Mouse (Mus musculus): ENCODE measurements around the gene Pnpla2. TPM values are rescaled to one million over a fixed set of nuclear protein-coding genes. Genes with fewer than 3 reads are reported as not detected.

The Pnpla2 gene
- total RNA-seq, 2 experiments from 2014 or later = 306 to 361 TPM

DNA sequence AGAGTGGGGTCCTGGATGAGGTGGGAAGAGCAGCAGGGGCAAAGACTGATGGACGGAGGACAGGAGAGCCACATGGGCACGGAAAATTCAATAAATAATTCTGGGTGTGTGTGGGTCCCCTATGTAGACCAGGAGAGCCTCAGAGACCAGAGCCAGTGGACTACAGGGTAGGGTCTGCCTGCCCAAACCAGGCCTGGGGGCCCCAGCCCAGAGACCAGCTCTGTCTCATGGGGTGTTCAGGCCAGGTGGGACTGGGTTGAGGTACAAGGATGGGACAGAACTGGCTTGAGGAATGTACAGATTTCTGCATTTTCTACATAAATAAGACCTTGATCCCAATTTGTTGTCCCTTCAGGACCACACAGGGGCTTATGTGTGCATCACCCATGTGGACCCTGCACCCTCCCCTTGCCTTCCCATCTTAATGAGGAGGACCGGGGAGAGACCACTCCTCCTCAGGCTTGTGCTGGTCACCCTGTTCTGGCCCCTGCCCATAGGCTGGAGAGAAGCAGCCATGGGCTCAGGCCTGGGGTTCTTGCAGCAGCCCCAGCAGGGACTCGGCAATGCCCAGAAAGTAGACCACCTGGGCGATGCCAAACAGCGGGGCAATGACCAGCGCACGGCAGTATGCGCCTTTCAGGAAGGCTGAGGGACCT, 24.3 kb upstream of the Pnpla2 start:
- intact Hi-C loops (cut with DNase I) = no loop called here

GRCm38 (mm10) chr7:141431434-141432185, 23.4 kb upstream of the Pnpla2 start:
- DNase-seq = no peak
- intact Hi-C loops (cut with DNase I) = no loop called here

More for the DNA sequence above, 24.3 kb upstream of the Pnpla2 start:
- no peak for DNase-seq

DNA sequence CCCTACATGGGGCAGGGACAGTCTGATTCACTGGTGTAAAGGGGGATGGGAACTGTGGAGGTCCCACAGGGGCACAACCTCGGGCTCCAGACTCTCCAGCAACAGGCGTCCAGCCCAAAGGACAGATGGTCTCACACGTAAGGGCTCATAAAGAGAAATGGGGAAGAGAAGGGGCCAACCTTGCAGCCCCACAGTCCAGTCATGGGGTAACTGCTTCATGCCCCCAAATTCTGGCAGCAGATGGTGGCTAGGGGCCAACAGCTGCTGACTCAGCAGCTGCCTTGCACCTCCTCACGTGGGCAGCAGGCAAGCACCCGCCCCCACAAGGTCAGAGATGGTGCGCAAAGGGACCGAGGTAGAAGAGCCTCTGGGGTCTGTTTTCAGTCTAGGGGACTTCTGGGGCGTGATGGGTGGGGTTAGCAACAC, 22.8 kb upstream of the Pnpla2 start:
- intact Hi-C loops (cut with DNase I) = no loop called here
- no peak for DNase-seq

DNA sequence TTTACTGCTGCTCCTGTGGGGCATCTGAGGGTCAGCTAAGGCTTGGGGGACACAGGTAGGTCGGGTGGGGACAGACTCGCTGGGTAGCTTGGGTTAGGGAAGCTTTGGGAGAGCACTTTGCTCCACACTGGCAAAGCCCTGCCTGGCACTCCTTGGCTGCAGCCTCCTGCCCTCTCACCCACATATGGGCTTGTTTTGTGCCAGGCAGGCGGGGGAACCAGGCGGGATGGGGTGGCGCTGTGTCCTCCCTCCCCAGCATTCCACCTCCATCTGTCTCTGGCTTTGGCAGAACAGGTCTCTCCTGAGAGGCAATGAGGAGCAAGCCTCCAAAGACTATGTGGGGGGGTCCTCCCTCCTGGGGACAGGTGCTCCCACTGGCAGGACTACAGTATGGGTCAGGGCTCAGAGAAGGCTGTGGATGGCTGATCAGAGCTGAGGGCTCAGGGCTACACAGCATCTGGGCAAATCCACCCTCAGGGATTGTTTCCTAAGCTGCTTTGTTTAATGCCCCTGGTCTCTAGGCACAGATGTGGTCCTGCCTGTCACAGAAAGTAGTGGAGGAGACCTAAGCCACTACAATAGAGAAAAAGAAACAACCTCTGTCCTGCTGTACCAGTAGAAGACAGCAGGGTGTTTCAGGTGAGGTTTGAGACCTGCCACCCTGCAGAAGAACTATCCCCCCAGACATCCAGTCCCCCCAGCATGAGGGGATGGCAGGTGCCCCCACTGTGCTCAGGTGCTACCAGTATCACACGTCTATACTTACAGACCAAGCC, 22.1 kb upstream of the Pnpla2 start:
- intact Hi-C loops (cut with DNase I) = no loop called here
- DNase-seq = no peak

- intact Hi-C loops (cut with DNase I) = no loop called here
- DNase-seq = no peak
These were observed 21.2 kb upstream of the Pnpla2 start for GRCm38 (mm10) chr7:141433517-141434400.

DNA sequence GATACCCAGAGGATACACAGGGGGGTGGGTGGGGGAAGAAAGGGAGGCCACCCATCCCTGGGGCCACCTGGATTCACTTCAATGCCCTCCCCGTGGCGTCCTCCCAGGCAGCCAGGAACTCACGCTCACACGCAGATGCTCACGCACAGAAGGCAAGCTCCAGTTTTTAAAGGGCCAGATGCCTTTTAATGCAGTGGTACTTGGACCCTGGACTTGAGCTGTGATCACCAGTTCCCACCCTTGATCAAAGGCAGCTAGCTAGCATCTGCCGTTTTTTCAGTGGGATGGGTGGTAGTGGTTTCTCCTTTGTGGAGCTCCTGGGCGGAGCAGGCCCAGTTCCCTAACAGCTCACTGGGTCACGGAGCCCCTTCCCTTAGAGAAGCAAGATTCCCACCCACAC, 20.5 kb upstream of the Pnpla2 start:
- no peak for DNase-seq
- intact Hi-C loops (cut with DNase I) = no loop called here

DNA sequence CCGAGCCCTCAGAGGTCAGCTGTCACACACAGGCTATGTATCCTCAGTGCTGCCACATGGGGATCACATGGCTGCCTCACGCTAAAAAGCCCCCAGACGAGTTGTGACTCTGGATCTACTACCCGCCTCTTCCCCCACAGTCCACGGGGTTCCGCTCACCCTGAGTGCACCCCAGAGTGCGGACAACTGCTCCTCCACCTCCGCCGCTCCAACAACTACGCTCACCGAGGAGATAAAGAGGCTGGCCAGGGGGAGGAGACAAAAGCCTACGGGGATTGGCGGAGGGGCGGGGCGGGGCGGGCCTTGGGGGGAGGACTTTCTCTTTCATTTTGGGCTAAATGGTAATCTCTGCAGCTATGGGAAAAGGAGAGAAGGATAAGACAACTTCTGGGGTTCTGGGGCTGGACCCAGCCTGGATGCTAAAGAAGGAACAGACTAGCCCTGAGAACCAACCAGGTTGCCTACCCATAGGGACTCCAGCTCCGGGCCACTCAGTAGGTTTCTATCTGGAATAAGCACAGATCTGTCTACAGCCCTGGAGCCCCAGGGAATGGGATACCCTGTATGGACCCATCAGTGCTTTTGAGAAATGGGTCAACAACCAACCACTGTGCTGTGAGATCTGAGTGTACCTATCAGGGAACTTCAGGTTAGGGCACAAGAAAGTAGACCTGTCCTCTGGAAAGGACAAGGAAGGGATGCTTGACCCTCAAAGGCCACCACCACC, 19.7 kb upstream of the Pnpla2 start:
- no peak for DNase-seq
- intact Hi-C loops (cut with DNase I) = no loop called here

- intact Hi-C loops (cut with DNase I) = no loop called here
- DNase-seq = no peak
These were observed 19.0 kb upstream of the Pnpla2 start for GRCm38 (mm10) chr7:141435856-141436522.

DNA sequence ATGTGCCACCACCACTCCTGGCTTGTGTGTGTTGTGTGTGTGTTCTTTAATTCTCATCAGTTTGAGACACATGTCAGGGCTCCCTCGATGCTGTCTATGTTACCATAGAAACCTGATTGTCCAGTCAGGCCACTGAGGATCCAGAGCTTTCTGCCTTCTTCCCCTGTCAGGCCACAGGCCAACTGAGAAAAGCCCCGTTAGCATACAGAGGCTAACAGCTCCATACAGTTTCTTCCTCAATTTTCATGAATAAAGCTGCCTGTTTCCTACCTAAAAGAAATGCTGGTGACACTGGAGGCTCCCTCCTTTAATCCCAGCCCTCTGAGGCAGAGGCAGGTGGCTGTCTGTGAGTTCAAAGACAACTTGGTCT, 18.5 kb upstream of the Pnpla2 start:
- no peak for DNase-seq
- intact Hi-C loops (cut with DNase I) = no loop called here

DNA sequence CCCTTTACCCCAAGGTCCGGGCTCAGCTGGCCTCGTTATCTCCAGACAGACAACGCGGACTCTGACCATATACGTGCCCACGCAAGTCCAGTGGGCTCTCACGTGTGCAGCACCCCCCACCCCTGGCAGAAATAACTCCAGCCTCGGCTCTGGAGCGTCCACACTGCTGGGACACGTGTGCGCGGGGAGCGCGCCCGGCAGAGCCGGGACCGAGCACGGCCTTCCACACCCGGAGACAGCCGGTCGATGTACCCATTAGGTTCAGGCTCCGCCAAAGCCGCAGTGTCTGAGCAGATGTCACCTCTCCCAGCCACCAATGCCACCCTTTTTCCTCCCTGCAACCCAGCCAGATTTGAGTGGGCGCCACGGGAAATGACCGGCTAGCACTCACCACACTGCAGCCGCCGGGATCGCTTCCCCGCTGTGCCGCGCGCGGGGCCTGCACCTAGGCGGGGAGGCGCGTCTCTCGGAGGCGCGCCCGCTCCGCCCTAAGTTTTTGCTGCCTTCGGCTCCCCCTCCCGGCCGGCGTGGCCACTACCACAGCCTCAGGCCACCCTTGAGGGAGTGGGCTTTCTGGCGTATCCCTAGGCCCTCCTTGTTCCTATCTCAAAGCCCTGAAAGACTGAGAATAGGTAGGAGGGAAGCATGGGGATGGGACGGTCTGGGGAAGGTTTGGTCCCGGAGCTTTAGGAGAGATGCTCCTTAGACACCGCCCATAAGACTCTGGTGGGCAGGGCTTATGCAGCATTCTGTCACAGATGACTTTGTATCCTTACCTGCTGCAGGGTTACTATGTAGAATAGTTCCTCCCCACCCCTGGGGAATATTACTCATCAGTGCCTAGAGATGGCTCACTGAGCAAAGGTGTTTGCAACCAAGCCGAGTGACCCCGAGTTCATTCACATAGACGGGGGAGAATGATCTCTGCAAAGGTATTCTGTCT, 17.5 kb upstream of the Pnpla2 start, which contains the start of gene Slc25a22:
Slc25a22 (minus strand) TSS at position 715 of the 943 bp plus-strand sequence.
- intact Hi-C loops (cut with DNase I) = loop anchor here (2.0 kb wide), 1 partner anchor 29 kb away; no protein-coding TSS in a partner anchor

GRCm38 (mm10) chr7:141438201-141438968, 16.6 kb upstream of the Pnpla2 start:
- intact Hi-C loops (cut with DNase I) = loop anchor here (2.0 kb wide), 1 partner anchor 30 kb away; no protein-coding TSS in a partner anchor
- no peak for DNase-seq

More for the DNA sequence above, 17.5 kb upstream of the Pnpla2 start, which contains the start of gene Slc25a22:
- DNase-seq = peak; percentile 71 to 78

GRCm38 (mm10) chr7:141439140-141439679, 15.8 kb upstream of the Pnpla2 start:
- no peak for DNase-seq
- intact Hi-C loops (cut with DNase I) = loop anchor here (2.0 kb wide), 1 partner anchor 30 kb away; no protein-coding TSS in a partner anchor

DNA sequence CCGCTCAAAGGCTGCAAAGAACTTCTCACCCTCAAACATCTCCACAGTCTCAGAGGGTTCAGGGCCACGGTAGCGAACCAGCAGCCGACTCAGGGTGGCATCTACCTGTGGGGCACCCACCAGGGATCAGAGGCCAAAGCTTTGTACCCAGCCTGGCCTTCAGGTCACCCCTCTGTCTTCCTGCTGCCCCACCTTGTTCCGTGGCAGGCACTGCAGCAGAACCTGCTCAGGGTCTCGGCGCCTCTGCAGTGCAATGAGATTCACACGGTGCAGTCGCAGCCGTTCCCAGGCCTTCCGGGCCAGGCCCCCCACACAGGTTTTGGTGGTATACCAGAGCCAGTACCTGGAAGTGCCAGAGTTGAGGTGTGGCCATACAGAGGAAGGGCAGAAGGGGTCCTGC, 15.2 kb upstream of the Pnpla2 start:
- DNase-seq = no peak
- intact Hi-C loops (cut with DNase I) = loop anchor here (2.0 kb wide), 1 partner anchor 31 kb away; no protein-coding TSS in a partner anchor

DNA sequence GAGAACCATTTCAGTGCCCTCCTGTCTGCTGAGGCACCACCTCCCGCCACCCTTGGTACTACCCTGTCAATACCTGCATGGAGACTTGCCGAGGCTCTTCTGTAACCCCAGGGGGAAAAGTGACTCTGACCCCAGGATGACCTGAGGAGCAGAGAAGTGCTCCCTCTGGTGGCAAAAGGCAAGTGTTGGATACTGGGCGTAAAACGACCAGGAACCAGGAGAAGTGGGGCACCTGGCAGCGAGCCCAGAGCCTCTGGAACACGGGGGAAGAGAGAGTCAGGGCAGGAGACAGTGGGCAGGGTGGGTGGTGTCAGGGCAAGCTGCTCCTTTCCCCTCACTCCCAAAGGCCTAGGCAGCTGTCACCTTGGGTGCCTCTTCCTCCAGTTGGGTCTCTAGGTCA, 14.4 kb upstream of the Pnpla2 start:
- intact Hi-C loops (cut with DNase I) = no loop called here

GRCm38 (mm10) chr7:141441460-141441859, 13.5 kb upstream of the Pnpla2 start:
- intact Hi-C loops (cut with DNase I) = no loop called here
- DNase-seq = no peak

More for the DNA sequence above, 14.4 kb upstream of the Pnpla2 start:
- no peak for DNase-seq

DNA sequence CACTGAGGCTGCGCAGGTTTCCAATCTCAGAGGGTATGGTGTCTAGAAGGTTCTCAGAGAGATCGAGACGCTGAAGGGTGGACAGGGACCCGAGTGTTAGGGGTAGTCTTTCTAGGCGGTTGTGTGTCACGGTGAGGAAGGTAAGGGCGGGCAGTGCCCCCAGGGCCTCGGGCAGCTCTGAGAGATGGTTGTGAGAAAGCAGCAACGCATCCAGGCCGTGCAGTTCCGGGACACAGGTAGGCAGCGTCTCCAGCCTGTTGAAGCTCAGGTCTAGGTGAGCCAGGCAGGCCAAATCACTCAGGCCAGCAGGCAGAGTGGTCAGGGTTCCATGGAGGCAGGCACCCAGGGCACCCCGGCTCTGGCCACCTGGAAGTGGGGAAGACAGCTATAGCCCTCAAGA, 12.8 kb upstream of the Pnpla2 start:
- no peak for DNase-seq
- intact Hi-C loops (cut with DNase I) = no loop called here

All from gastrocnemius, postnatal 36 days (tissue).